Mouse (Mus musculus) thymus, adult 2 months (tissue): ENCODE measurements around the gene Panx3. TPM values are rescaled to one million over a fixed set of nuclear protein-coding genes. Genes with fewer than 3 reads are reported as not detected.

ENCODE experiments used
- DNase-seq: peaks from one replicate; pipeline ENCODE4 v3.0.0; 2021
- H3K27ac ChIP-seq: fragments of 200-500 bp; 2 replicates; pipeline ENCODE4 v1.5.1; 2012; ENCODE audit warnings: low read length, control low read depth; ENCODE audit not compliant: control insufficient read depth, insufficient read depth
- H3K27me3 ChIP-seq: fragments of 200-500 bp; 2 replicates; pipeline ENCODE4 v1.6.1; 2012; ENCODE audit warnings: mild to moderate bottlenecking, low read length, moderate library complexity, mixed read lengths; ENCODE audit not compliant: control insufficient read depth, insufficient read depth
- H3K36me3 ChIP-seq: fragments of 200-500 bp; 2 replicates; pipeline ENCODE4 v1.6.1; 2012; ENCODE audit warnings: mild to moderate bottlenecking, low read length, moderate library complexity; ENCODE audit not compliant: control insufficient read depth, insufficient read depth
- H3K4me1 ChIP-seq: fragments of 200-500 bp; replicated peaks from 2 replicates; pipeline ENCODE4 v1.6.1; 2012; ENCODE audit warnings: low read length; ENCODE audit not compliant: control insufficient read depth, insufficient read depth
- H3K4me3 ChIP-seq: fragments of 200-500 bp; 2 replicates; pipeline ENCODE4 v1.5.1; 2012; ENCODE audit warnings: mild to moderate bottlenecking, low read length, control low read depth, moderate library complexity; ENCODE audit not compliant: control insufficient read depth, insufficient read depth
- CTCF ChIP-seq: fragments of 200-500 bp; IDR thresholded peaks from 2 replicates; pipeline ENCODE4 v1.5.1; 2012; ENCODE audit warnings: mild to moderate bottlenecking, control low read depth, low read length, moderate library complexity, borderline replicate concordance; ENCODE audit not compliant: control insufficient read depth, poor library complexity, insufficient read depth; ENCODE audit errors: extremely low read depth
- POLR2A ChIP-seq: fragments of 200-500 bp; IDR thresholded peaks from 2 replicates; pipeline ENCODE4 v1.6.1; 2012; ENCODE audit warnings: mild to moderate bottlenecking, low read length, control low read depth, moderate library complexity; ENCODE audit not compliant: control insufficient read depth, poor library complexity, insufficient read depth; ENCODE audit errors: extremely low read depth
- WGBS: fragments of 180-500 bp; shearing (Covaris S2); methylation state at CpG from one replicate; pipeline ENCODE4 v1.1.7; 2018; 5-methylcytosine and 5-hydroxymethylcytosine counted together
- polyA plus RNA-seq: library from polyadenylated mRNA; depleted of rRNA; stranded (reverse); fragments of >200 nt; gene quantifications from 2 replicates; pipeline ENCODE4 v1.2.3, GENCODE M21; 2012; rRNA removed

Panx3 gene
- not detected in 2 replicates for polyA plus RNA-seq

- Histone ChIP-seq H3K36me3 (no peaks in the 10 kb centered on the region), H3K4me1 (no peaks in the 10 kb centered on the region), H3K27me3 (no peaks in the 10 kb centered on the region; the same call in 1 of the 2 replicates), H3K4me3 (no peak within 1 kb of the TSS), H3K27ac (no peak within 1 kb of the TSS)
- TF ChIP-seq CTCF (no peak), POLR2A (no peak)
- WGBS = 62% methylated on average over 6 of the region's 6 CpGs
- no peak for DNase-seq
Observed at GRCm38 (mm10) chr9:37669115-37669514, at the start of gene Panx3. Gene Panx3, minus strand, starts transcription at chr9:37669235.

DNA sequence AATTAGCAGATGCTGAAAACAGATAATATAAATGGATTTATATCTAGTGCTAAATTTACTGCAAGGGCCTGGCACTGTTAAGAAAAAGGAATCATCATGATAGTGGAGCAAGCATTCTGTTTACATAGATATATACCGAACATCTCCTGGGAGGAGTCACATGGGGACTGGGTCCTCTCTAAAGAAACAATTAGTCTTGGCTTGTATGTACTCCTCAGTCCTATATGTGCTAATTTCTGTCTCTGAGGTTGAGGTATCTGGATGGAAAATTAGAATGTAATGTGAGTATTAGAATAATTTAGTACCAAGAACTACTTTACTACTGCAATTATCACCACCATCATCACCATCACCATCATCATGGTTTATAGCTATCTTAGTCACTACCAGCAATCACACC lies 47.1 kb upstream of the Panx3 start, which contains the start of gene Olfr160:
TSS of gene Olfr160 (minus strand) at position 101 of the 400 bp plus-strand sequence.
- no peak for DNase-seq
- Histone ChIP-seq H3K4me1 (no peaks in the 10 kb centered on the region), H3K27ac (no peak within 1 kb of the TSS), H3K27me3 (no peaks in the 10 kb centered on the region), H3K4me3 (no peak within 1 kb of the TSS), H3K36me3 (no peaks in the 10 kb centered on the region)
- TF ChIP-seq CTCF = no peak
- 88% methylated on average over 1 of the region's 1 CpGs for WGBS

DNA sequence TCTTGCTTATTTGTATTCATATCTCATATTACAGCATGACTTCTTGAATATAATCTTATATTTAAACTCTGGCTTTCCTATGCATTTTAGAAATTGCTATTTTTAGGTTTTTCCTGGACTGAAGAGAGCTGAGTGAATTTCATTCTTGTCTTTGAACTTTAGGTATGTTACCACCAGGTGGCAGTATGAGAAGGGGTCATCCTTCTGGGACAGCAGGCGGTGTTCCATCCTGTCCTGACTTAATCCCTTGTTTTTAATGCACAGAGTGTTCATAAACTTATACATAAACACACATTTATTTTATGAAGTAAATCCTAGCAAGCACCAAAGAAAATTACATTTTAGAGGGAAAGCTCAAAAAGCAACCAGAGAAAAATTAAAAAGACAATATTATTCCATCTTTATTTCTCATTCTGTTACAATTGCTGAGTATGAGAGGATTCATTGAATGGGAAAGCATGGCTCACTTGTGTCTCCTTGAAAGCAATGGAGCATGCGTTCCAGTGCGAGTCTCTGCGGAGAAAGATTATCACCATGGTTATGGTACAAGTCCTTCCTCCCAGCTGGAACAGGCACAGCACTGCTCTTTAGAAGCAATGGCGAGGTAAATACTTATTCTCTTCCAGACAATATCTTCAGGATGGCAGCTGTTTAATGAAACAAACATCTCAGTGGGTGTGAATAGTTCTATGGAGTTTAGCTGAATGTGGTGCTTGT lies 21.1 kb upstream of the Panx3 start:
- Histone ChIP-seq H3K36me3 (no peaks in the 10 kb centered on the region), H3K4me1 (no peaks in the 10 kb centered on the region), H3K4me3 (no peak overlapping the region), H3K27ac (no peak overlapping the region), H3K27me3 (no peaks in the 10 kb centered on the region)
- TF ChIP-seq CTCF (no peak), POLR2A (no peak)
- DNase-seq = no peak
- 69% methylated on average over 5 of the region's 5 CpGs for WGBS

GRCm38 (mm10) chr9:37687941-37688303 lies 18.9 kb upstream of the Panx3 start:
- no peaks in the 10 kb centered on the region for H3K4me1 ChIP-seq
- H3K36me3 ChIP-seq = no peaks in the 10 kb centered on the region
- DNase-seq = no peak
- no peak overlapping the region for H3K27ac ChIP-seq
- no peaks in the 10 kb centered on the region for H3K27me3 ChIP-seq
- H3K4me3 ChIP-seq = no peak overlapping the region
- TF ChIP-seq POLR2A (no peak), CTCF (no peak)
- 46% methylated on average over 3 of the region's 3 CpGs for WGBS

DNA sequence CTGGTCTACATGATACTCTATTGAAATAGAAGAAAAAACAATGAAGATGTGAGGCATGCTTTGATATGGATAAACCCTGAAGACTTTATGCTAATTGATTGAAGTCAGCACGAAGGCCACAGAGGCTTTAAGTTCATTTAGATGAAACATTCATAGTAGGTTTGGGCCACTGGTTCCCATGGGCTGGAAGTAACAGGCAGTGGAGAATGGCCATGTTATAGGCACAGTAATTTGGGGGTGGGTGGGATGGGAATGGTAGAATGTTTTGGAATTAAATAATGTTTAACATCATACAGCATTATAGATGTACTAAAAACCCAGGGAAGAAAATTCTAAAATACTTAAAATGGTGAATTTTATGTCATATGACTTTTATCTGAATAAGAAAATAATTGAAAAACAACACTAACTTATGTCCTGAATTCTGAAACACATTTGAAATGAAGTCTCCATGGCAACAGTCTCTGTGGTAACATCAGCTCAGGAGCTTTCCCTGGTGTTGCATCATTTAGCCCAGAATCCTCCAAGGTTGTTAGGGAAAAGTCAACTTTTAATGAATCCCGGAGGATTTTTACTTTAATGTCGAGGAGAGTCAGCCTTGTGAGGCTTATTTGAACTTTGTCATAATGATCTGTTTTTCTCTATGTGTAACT lies 18.4 kb upstream of the Panx3 start:
- no peak overlapping the region for H3K4me3 ChIP-seq
- no peak for TF ChIP-seq CTCF
- no peak for TF ChIP-seq POLR2A
- no peak overlapping the region for H3K27ac ChIP-seq
- WGBS = 92% methylated on average over 3 of the region's 3 CpGs
- H3K36me3 ChIP-seq = no peaks in the 10 kb centered on the region
- DNase-seq = no peak
- H3K4me1 ChIP-seq = no peaks in the 10 kb centered on the region
- H3K27me3 ChIP-seq = no peaks in the 10 kb centered on the region

GRCm38 (mm10) chr9:37681123-37681522 lies 12.1 kb upstream of the Panx3 start:
- TF ChIP-seq CTCF = no peak
- TF ChIP-seq POLR2A = no peak
- Histone ChIP-seq H3K27ac (no peak overlapping the region), H3K4me1 (no peaks in the 10 kb centered on the region), H3K4me3 (no peak overlapping the region), H3K27me3 (no peaks in the 10 kb centered on the region), H3K36me3 (no peaks in the 10 kb centered on the region)
- WGBS = 95% methylated on average over 1 of the region's 1 CpGs
- no peak for DNase-seq
